Mouse (Mus musculus) embryonic fibroblast, embryonic 13.5 days (primary cell): Measurements from ENCODE around the gene Enox1. TPM values are rescaled to one million over a fixed set of nuclear protein-coding genes. Genes with fewer than 3 reads are reported as not detected.
A peak's percentile ranks its signal among the peaks of the same experiment; 100 is the strongest.

Experiments
- H3K27ac ChIP-seq: 2 replicates; pipeline ENCODE4 v1.5.1; 2012; ENCODE audit warnings: low read length, control low read depth, inconsistent platforms; ENCODE audit not compliant: insufficient read depth
- H3K4me1 ChIP-seq: 2 replicates; pipeline ENCODE4 v1.6.1; 2011; ENCODE audit warnings: low read length; ENCODE audit not compliant: control insufficient read depth, insufficient read depth
- H3K4me3 ChIP-seq: 2 replicates; pipeline ENCODE4 v1.5.1; 2011; ENCODE audit warnings: mild to moderate bottlenecking, control low read depth, low read length; ENCODE audit not compliant: insufficient read depth
- CTCF ChIP-seq: IDR thresholded peaks from 2 replicates; pipeline ENCODE4 v1.5.1; 2011; ENCODE audit warnings: mild to moderate bottlenecking, control low read depth, low read length, moderate library complexity, borderline replicate concordance; ENCODE audit not compliant: insufficient read depth
- POLR2A ChIP-seq: IDR thresholded peaks from 2 replicates; pipeline ENCODE4 v1.6.1; 2011; ENCODE audit warnings: low read depth, mild to moderate bottlenecking, control low read depth, low read length, moderate library complexity
- polyA plus RNA-seq: library from polyadenylated mRNA; stranded (reverse); fragments of >200 nt; gene quantifications from 2 replicates; pipeline ENCODE4 v1.2.4, GENCODE M21; 2011; ENCODE audit warnings: low read depth; ENCODE audit not compliant: missing spikeins, insufficient read length

The Enox1 gene
- polyA plus RNA-seq, 1 experiment = 7.0 TPM

DNA sequence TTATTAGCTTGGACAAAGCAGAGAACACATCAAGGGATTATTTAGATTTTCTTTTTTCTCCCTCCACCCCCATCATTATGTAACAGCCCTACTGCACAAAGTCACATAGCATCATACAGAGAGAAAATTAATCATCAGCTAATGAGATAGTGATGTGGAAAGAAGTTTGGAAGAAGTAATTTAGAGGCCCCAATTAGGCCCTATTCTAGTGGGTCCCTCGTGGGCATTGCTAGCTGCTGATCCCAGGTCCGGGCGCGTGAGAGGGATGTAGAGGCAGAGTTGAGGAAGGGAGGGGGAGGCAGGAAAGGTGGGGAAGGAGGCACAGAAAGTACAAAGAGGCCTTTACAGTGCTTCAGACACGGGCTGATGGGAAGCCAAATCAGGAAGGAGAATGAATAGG, 407.4 kb downstream of the Enox1 start:
- no peak for TF ChIP-seq POLR2A
- TF ChIP-seq CTCF = no peak
- Histone ChIP-seq H3K4me1 (no peaks in the 10 kb centered on the region), H3K4me3 (no peak overlapping the region), H3K27ac (no peak overlapping the region)

GRCm38 (mm10) chr14:77567120-77567519, 410.6 kb downstream of the Enox1 start:
- H3K27ac ChIP-seq = no peak overlapping the region
- TF ChIP-seq POLR2A (no peak), CTCF (no peak)
- no peaks in the 10 kb centered on the region for H3K4me1 ChIP-seq
- H3K4me3 ChIP-seq = no peak overlapping the region

DNA sequence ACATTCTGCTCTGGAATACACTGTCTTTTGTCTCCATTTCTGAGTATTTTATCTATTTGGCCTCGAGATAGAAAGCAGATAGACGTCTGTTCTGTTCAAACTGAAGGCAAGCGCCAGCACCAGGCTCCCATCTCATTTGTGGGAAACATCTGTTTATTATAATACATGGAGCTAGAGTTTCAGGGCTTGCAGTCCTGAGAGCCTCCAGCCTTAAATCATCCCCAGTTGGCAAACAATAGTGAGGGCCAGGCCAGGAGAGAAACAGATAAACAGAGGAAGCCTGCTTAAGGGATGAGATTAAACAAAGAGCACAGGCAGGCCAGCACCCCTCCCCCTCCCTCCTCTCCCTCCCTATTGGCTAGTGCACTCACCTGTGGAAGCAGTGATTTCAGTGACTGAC, 417.9 kb downstream of the Enox1 start:
- Histone ChIP-seq H3K4me3 (no peak overlapping the region), H3K27ac (no peak overlapping the region), H3K4me1 (no peaks in the 10 kb centered on the region)
- no peak for TF ChIP-seq POLR2A
- no peak for TF ChIP-seq CTCF

DNA sequence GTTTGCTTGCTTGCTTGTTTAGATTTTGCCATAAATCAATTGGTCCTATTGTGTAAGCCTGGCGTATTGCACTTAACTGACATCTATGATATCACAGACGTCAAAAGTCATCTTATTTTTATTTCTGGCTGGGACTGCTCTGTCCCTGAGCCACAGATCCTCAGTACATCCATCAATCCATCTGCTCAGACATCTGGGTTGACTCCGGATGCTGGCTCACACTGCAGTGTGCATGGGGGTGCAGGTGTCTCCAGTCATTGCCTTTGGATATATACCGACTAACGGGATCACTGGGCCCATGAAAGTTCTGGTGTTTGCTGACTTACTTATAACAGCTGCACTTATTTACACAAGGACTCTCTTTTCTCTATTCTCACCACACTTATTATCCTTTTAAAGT, 419.8 kb downstream of the Enox1 start:
- no peak overlapping the region for H3K27ac ChIP-seq
- TF ChIP-seq POLR2A = no peak
- TF ChIP-seq CTCF = no peak
- no peaks in the 10 kb centered on the region for H3K4me1 ChIP-seq
- no peak overlapping the region for H3K4me3 ChIP-seq

- H3K4me1 ChIP-seq = no peaks in the 10 kb centered on the region
- H3K27ac ChIP-seq = no peak overlapping the region
- TF ChIP-seq CTCF = no peak
- no peak for TF ChIP-seq POLR2A
- H3K4me3 ChIP-seq = no peak overlapping the region
Observed at GRCm38 (mm10) chr14:77577481-77578251, 421.1 kb downstream of the Enox1 start.

DNA sequence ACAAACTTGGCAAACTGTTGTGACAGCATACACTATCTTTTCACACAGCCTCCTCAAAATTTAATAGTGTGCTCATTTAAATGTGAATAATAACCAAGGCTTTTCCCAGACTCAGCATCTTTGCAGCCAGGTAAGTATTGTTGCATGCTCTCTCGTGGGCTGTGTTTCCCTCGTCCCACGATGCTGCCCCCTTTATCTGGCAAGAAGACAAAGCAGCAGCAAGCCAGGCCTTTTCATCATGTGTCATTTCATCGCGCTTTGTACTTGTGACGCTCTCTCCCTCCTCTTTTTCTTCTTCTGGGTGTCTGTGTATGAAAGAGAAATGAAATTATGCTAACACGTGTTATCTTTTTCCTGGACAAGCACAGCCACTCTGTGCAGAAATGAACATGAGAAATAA, 421.8 kb downstream of the Enox1 start:
- H3K27ac ChIP-seq = no peak overlapping the region
- H3K4me3 ChIP-seq = no peak overlapping the region
- no peaks in the 10 kb centered on the region for H3K4me1 ChIP-seq
- no peak for TF ChIP-seq POLR2A
- no peak for TF ChIP-seq CTCF

GRCm38 (mm10) chr14:77580106-77580936, 423.8 kb downstream of the Enox1 start:
- Histone ChIP-seq H3K4me3 (no peak overlapping the region), H3K27ac (peak overlapping the region; percentile 6; the same call in 1 of the 2 replicates), H3K4me1 (no peaks in the 10 kb centered on the region)
- TF ChIP-seq CTCF (no peak), POLR2A (no peak)

DNA sequence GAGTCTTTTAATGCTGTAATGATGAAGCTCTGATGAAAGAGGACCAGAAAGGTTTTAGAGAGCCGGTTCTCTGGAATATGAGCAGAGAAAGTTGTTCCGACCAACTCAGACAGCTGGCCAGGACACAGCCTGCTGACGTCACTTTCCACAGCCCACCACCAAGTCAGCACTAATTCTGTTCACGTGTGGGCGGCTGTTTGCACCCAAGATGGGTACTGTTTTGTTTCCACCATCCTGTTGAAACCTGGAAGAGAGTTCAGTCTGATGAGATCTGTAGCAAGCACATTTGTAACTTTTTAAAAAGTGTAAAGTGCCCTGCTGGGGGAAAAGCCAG, 424.3 kb downstream of the Enox1 start:
- TF ChIP-seq CTCF (no peak), POLR2A (no peak)
- Histone ChIP-seq H3K4me1 (no peaks in the 10 kb centered on the region), H3K4me3 (no peak overlapping the region), H3K27ac (peak overlapping the region; percentile 6; the same call in 1 of the 2 replicates)

- TF ChIP-seq POLR2A (no peak), CTCF (no peak)
- no peak overlapping the region for H3K4me3 ChIP-seq
- no peak overlapping the region for H3K27ac ChIP-seq
- no peaks in the 10 kb centered on the region for H3K4me1 ChIP-seq
Observed at GRCm38 (mm10) chr14:77581616-77582015, 425.1 kb downstream of the Enox1 start.

GRCm38 (mm10) chr14:77584426-77584825, 427.9 kb downstream of the Enox1 start:
- no peak for TF ChIP-seq CTCF
- no peak for TF ChIP-seq POLR2A
- Histone ChIP-seq H3K4me3 (no peak overlapping the region), H3K4me1 (no peaks in the 10 kb centered on the region), H3K27ac (no peak overlapping the region)
